Mouse (Mus musculus) spleen, adult 2 months (tissue): ENCODE results near the gene Myo9b.
"Not testable (repeated sequence)": the region's sequence is repeated elsewhere in the genome, so short reads cannot be mapped to it uniquely, and the experiment has no call there.

Experiments used
- CTCF ChIP-seq: fragments of 200-500 bp; IDR thresholded peaks from 2 replicates; pipeline ENCODE4 v1.5.1; 2011; ENCODE audit warnings: mild to moderate bottlenecking, inconsistent platforms; ENCODE audit not compliant: insufficient read depth, insufficient read length, insufficient replicate concordance; ENCODE audit errors: extremely low read depth
- POLR2A ChIP-seq: fragments of 200-500 bp; IDR thresholded peaks from 2 replicates; pipeline ENCODE4 v1.6.1; 2011; ENCODE audit warnings: low read depth, low read length, inconsistent platforms

- not testable (repeated sequence) for TF ChIP-seq CTCF, POLR2A
These were observed 9.2 kb downstream of the Myo9b start for GRCm38 (mm10) chr8:71281731-71282130.
